Mouse (Mus musculus): ENCODE measurements around the gene Rnaseh2a.

Gene Rnaseh2a

GRCm38 (mm10) chr8:84969241-84970134, at the start of gene Rnaseh2a, which contains the start of the genes Gm49661 and Prdx2:
Rnaseh2a (minus strand) TSS chr8:84969767.
Gm49661 (minus strand) TSS chr8:84969433.
Prdx2 (plus strand) TSS chr8:84969587.
- peak; percentile 72 to 78 for DNase-seq

GRCm38 (mm10) chr8:85017209-85017608, 47.6 kb upstream of the Rnaseh2a start:
- no peak for DNase-seq

DNA sequence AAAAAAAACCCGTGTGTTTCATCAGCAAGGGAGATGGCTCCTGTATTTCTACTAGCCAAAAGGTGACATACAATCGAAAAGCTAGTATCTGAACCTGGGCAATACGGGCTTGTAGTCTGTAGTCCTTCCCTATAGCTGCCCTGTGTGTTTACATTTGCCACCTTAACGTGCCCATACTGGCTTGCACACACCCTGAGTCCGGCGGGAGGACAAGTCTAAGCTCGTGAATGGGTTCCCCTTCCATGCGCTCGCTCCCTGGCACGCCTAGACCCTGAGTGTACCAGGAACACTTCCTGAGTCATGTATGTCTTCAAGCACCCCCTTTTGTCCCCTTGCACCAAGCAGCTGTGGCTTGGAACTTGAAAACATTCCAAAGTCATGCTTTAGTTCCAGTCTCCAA, 47.2 kb upstream of the Rnaseh2a start:
- no peak for DNase-seq

GRCm38 (mm10) chr8:85014431-85014830, 44.9 kb upstream of the Rnaseh2a start, which contains the start of gene Best2:
Best2 (minus strand) TSS chr8:85014531.
- no peak for DNase-seq

DNA sequence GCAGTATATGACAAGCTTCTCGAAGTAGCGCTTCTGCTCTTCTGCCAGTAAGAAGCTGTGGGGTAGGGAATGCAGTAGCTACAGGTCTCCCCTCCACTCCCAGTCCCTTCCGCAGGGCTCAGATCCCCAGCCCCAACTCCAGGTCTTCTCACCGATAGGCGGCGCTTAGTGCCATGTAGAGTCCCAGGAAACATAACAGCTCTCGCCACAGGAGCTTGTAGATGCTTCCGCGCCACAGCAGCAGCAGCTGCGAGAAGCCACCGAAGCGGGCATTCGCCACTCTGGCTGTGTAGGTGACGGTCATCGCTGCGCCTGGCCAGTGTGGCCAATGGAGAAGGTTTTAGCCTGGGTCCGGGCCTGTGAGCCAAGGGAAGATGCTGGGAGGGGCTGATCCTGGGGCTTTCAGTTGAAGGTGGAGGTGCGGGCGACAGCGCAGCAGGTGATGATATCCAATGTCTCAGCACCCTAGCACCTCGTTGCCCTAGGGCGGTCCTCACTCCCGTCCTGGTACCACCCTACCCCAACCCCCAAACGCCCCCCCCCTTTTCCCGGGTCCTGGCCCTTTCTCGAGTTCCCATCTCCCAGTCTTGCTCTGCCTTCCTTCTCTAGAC, 43.8 kb upstream of the Rnaseh2a start:
- DNase-seq = peak; percentile 74 to 80

DNA sequence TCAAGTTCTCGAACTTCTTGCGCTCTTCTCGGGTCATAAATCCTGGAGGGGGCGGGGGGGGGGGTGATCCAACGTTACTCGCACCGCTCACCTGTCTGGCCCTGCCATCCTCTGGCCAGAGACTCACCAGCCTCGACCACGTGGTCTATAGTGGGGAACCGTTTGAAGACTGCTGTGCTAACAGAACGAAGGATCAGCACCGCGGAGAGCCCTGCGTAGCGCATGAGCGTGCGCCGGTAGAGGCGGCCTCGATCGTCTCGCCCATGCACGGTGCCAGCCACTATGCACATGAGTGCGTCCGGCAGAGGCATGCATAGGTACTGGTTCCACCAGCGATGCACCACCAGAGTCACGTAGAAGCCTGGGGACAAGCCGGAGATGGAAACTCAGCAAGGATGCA, 41.7 kb upstream of the Rnaseh2a start:
- no peak for DNase-seq

DNA sequence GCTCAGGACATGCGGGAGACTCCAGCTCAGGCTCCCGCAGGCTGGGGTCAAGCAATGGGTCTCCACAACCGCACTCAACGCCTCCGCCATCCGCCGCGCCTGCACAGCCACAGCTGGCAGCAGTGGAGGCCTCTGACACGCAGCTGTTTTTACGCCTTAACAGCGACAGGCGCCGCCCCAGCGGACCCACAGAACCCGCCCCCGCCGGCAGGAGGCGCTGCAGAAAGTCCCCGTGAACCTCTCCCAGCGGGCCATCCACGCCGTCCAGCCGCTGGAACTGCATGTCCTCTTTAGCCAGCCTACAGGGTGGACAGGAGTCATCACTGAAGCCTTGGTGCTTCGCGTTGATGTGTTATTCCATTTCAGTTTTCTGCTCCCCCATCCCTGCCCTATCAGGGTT, 38.1 kb upstream of the Rnaseh2a start:
- peak in 1 of 2 experiments; percentile 47 for DNase-seq

DNA sequence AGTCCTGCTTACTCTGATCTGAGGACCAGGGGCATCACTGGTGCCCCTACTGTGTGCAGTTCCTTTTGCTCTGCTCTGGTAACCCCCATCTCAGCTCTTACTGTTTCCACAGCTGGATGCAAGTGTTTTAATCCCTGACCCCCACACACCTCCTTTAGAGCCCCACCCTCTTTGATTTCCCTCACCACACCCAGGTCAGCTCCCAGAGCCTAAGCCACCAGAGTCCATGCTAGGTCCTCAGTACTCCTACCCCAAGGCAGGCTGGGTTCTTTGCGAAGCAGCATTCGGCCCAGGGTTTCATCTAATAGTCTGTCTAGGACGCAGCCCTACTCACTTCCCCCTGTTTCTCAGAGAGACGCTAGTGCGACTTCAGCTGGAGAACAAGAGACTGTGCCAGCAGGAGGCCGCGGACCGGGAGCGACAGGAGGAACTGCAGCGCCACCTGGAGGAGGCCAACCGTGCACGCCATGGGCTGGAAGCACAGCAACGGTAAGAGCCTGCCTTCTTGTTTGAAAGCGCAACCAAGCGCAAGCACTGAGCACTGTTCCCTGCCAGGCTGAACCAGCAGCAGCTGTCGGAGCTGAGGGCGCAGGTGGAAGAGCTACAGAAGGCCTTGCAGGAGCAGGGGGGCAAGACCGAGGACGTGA, 28.2 kb upstream of the Rnaseh2a start:
- DNase-seq = peak; percentile 87 to 91

- DNase-seq = no peak
These were observed 27.4 kb upstream of the Rnaseh2a start for GRCm38 (mm10) chr8:84996978-84997377.

- no peak for DNase-seq
These were observed 26.1 kb upstream of the Rnaseh2a start for GRCm38 (mm10) chr8:84995680-84996079.

DNA sequence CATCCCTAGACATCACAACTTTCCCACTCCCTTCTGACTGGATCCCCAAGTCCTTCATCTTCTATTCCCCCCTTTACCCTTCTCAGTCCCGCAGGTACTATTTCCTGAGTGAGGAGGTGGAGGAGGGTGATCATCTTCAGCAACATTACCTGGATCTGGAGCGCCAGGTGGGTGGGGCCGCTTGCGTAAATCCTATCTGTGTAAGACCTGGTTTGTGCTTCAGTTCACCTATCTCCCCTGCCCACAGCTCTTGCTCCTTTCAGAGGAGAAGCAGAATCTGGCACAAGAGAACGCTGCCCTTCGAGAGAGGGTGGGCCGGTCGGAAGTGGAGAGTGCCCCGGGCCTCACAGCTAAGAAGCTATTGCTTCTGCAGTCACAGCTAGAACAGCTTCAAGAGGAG, 24.8 kb upstream of the Rnaseh2a start:
- no peak for DNase-seq

DNA sequence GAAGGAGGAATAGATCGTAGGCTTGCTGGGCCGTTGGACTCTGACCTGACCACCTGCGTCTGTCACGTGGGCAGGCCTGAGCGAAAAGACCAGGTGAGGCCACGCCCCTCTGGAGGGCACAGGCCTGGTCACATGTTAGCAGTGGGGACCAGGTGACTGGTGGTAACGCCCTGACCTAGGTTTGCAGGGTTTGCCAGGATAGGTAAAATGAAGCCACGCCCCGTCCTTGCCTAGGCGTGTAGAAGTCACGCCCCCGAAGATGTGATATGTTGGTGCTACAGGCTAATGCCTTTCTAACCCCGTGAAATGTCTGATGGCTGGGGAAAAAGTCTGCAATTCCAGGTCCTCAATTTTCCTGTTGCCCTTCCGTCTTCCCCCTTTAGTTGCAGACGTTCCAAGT, 21.3 kb upstream of the Rnaseh2a start:
- DNase-seq = peak; percentile 89 to 93

DNA sequence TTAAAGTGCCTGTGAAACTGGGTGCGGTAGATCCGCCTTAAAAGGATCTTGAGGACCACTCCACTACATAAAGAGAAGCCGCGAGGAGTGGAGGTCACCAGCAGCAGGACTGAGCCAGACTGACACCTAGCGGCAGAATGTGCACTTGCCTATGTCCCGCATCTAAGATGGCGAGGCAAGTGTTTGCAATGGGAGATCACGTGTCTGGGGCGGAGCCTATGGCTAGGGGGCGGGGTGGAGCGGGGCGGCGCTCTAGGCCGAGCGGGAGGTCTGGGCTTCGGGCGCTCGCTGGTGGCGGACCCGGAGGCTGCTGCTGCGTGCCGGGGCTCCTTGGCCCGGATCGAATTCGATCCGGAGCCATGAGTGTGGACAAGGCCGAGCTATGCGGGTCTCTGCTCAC, 20.8 kb upstream of the Rnaseh2a start, which contains the start of gene Hook2:
Gene Hook2, plus strand, starts transcription at position 255 of the 400 bp plus-strand sequence.
- peak; percentile 98 to 99 for DNase-seq

- DNase-seq = peak; percentile 95 to 96
These were observed 20.2 kb upstream of the Rnaseh2a start for GRCm38 (mm10) chr8:84989810-84990209.

DNA sequence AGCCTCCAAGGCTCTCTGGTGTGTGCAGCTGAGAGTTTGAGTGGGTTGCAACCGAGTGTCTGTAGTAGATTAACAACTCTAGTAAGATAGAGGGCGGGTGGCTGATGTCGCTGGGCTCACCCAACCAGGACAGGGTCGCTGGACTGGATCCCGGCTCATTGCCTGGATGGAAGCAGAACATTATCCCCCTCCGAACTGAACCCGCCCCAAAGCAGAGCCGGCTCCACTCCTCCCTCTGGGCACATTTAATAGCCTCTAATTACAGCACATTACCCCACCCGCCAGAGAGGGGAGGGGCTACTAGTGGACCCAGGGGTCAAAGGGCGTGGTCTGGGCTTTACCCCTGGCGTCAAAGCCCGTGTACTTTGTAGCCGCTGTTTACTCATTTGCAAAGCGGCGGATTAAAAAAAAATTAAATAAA, 19.8 kb upstream of the Rnaseh2a start:
- peak; percentile 75 to 84 for DNase-seq

DNA sequence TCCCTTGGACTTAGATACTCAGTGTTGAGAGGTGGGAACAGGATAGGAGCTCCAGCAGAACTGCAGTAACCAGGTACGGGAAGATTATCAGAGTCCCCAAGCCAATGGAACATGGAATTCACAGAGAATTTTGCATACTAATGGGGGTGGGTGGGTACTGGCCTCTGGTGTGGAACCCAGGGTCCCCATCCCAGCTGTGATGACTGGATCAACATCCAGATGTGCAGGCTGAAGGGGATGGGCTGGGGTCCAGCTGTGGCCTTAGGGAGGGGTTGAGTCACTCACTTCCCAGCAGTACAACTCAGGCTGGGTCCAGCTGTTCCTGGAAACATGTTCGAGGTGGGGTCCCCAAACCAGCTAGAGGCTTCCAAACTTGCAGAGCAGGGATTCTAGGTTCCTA, 18.3 kb upstream of the Rnaseh2a start:
- no peak for DNase-seq

DNA sequence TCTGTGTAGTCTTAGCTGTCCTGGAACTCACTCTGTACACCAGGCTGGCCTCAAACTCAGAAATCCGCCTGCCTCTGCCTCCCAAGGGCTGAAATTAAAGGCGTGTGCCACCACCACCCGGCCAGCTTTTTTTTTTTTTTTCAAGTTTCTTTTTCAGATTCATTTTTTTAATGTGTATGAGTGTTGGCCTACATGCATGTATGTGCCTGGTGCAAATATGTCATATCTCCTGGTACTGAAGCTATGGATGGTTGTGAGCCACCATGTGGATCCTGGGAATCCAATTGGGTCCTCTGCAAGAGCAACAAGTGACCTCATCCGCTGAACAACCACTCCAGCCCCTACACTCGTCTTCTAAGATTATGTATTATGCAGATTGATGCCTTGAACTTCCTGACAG, 17.8 kb upstream of the Rnaseh2a start:
- no peak for DNase-seq

- DNase-seq = no peak
These were observed 16.9 kb upstream of the Rnaseh2a start for GRCm38 (mm10) chr8:84986379-84986945.

DNA sequence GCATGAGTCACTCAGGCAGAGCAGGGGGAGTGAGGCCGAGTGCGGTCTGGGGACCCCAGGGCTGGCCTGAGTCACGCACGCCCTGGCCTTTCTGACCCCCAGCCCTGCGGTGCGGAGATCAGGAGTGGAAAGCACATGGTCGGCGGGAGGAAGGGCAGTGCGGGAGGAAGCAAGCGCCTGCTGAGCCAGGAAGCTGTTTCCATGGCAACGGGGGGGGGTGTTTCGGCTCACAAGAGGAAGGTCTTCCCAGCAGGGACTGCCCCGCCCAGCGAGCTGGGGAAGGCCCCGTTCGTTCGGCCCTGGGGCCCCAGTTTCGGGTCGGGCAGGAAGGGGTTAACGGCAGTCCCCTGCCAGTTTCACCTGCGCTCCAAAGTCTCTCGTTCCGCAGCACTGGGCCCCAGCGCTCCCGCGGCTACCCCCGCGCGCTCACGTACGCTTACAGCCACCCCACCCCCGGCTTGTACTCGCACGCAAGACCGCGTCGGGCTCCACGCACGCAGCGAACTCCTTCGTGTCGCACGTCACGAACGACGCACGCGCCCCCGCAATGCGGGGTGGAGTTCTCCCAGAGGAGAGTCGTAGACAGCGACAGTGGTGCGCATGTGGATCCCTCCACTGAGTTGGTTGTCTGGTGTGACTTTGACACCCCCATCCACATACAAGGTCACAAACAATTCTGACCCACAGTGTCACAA, 16.3 kb upstream of the Rnaseh2a start:
- DNase-seq = peak; percentile 93 to 96

DNA sequence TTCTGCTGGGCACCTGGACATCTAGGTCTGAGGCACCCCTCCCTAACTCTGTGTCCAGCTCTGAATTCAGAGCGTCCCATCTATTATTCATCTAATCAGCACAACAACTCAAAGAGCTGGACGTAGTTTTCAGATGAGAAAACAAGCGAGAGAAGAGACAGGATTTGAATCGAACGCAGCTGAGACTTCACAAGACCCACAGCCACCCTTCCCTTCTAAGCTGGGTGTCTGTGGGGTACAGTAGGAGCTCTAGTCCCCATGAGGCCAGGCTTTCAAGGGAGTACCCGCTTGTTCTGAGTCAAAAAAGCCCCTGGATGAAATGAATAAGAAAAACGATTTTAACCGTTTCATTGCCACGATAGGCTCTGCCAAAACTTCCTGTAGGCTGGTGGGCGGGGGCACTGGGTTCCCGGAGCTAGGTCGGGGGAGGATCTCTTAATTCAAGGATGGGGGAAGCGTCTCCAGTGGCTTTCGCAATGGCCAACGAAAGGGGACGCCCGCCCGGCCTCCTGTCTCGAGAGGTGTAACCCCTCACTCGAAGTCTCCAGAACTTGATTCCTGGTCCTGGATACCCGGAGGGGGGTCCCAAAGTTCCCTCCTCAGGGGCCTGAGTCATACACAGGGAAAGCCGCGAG, 15.6 kb upstream of the Rnaseh2a start:
- DNase-seq = peak in 1 of 2 experiments; percentile 71

GRCm38 (mm10) chr8:84984294-84985048, 14.9 kb upstream of the Rnaseh2a start:
- peak; percentile 87 to 90 for DNase-seq
